Mouse (Mus musculus) neural tube, embryonic 12.5 days (tissue): ENCODE measurements around the gene Gm39566. TPM values are rescaled to one million over a fixed set of nuclear protein-coding genes. Genes with fewer than 3 reads are reported as not detected.

ENCODE experiments used
- ATAC-seq: fragments of 200-750 bp; cut with Nextera tagmentation; 2 replicates; pipeline ENCODE4 v1.8.0; 2017; ENCODE audit warnings: low read depth, mild to moderate bottlenecking, moderate TSS enrichment, moderate library complexity; ENCODE audit not compliant: low FRiP score
- H3K27ac ChIP-seq: fragments of 300-500 bp; sonication (generic); 2 replicates; pipeline ENCODE4 v1.5.1; 2016
- H3K27me3 ChIP-seq: fragments of 300-500 bp; sonication (generic); replicated peaks from 2 replicates; pipeline ENCODE4 v1.6.1; 2016; ENCODE audit warnings: mild to moderate bottlenecking
- H3K36me3 ChIP-seq: fragments of 300-500 bp; sonication (generic); 2 replicates; pipeline ENCODE4 v1.6.1; 2016; ENCODE audit warnings: mild to moderate bottlenecking
- H3K4me1 ChIP-seq: fragments of 300-500 bp; sonication (generic); 2 replicates; pipeline ENCODE4 v1.6.1; 2016
- H3K4me2 ChIP-seq: fragments of 300-500 bp; sonication (generic); replicated peaks from 2 replicates; pipeline ENCODE4 v1.6.1; 2016; ENCODE audit warnings: mild to moderate bottlenecking
- H3K4me3 ChIP-seq: fragments of 300-500 bp; sonication (generic); 2 replicates; pipeline ENCODE4 v1.5.1; 2016
- H3K9ac ChIP-seq: fragments of 300-500 bp; sonication (generic); 2 replicates; pipeline ENCODE4 v1.6.1; 2016; ENCODE audit warnings: mild to moderate bottlenecking
- H3K9me3 ChIP-seq: fragments of 300-500 bp; sonication (generic); 2 replicates; pipeline ENCODE4 v1.6.1; 2016; ENCODE audit warnings: mild to moderate bottlenecking
- WGBS: fragments of 180-500 bp; shearing (Covaris S2); methylation state at CpG from one replicate; pipeline ENCODE4 v1.1.7; 2016; 5-methylcytosine and 5-hydroxymethylcytosine counted together
- polyA plus RNA-seq: library from polyadenylated mRNA; unstranded; fragments of >200 nt; fragmentation: Nextera tagmentation; extraction: Ambion mirVana; gene quantifications from 2 replicates; pipeline ENCODE4 v1.2.1, GENCODE M21; 2016

The Gm39566 gene
- polyA plus RNA-seq, 1 experiment from 2014 or later = not detected

GRCm38 (mm10) chr11:69793429-69793828 lies 21.7 kb downstream of the Gm39566 start:
- peaks cover 13% of the 10 kb centered on the region for H3K4me1 ChIP-seq
- WGBS = 68% methylated on average over 5 of the region's 5 CpGs
- no peaks in the 10 kb centered on the region for H3K36me3 ChIP-seq
- ATAC-seq = no peak
- H3K9ac ChIP-seq = no peak overlapping the region
- H3K4me3 ChIP-seq = no peak overlapping the region
- peaks cover 38% of the 10 kb centered on the region for H3K27me3 ChIP-seq
- no peak overlapping the region for H3K27ac ChIP-seq
- no peaks in the 10 kb centered on the region for H3K9me3 ChIP-seq
- no peak overlapping the region for H3K4me2 ChIP-seq

- H3K36me3 ChIP-seq = no peaks in the 10 kb centered on the region
- peaks cover 8% of the 10 kb centered on the region for H3K4me1 ChIP-seq
- H3K27ac ChIP-seq = no peak overlapping the region
- ATAC-seq = no peak
- H3K27me3 ChIP-seq = peaks cover 21% of the 10 kb centered on the region; the same call in 1 of the 2 replicates
- no peak overlapping the region for H3K4me2 ChIP-seq
- WGBS = 80% methylated on average over 5 of the region's 5 CpGs
- H3K9me3 ChIP-seq = no peaks in the 10 kb centered on the region
- no peak overlapping the region for H3K9ac ChIP-seq
- no peak overlapping the region for H3K4me3 ChIP-seq
Measured at GRCm38 (mm10) chr11:69791420-69791819, 23.7 kb downstream of the Gm39566 start.

GRCm38 (mm10) chr11:69789431-69789830 lies 25.7 kb downstream of the Gm39566 start:
- WGBS = 72% methylated on average over 5 of the region's 5 CpGs
- no peak for ATAC-seq
- Histone ChIP-seq H3K27ac (no peak overlapping the region), H3K9me3 (no peaks in the 10 kb centered on the region), H3K4me1 (no peaks in the 10 kb centered on the region), H3K9ac (no peak overlapping the region), H3K4me2 (no peak overlapping the region), H3K36me3 (no peaks in the 10 kb centered on the region), H3K4me3 (no peak overlapping the region), H3K27me3 (peaks cover 16% of the 10 kb centered on the region; the same call in 1 of the 2 replicates)

- ATAC-seq = no peak
- Histone ChIP-seq H3K27ac (no peak overlapping the region), H3K27me3 (0 out of 2 replicates have a peak, but pooled peaks cover under 1% of the 10 kb centered on the region), H3K9ac (no peak overlapping the region), H3K36me3 (no peaks in the 10 kb centered on the region), H3K9me3 (no peaks in the 10 kb centered on the region), H3K4me3 (no peak overlapping the region), H3K4me2 (no peak overlapping the region), H3K4me1 (no peaks in the 10 kb centered on the region)
- 78% methylated on average over 5 of the region's 5 CpGs for WGBS
Measured at GRCm38 (mm10) chr11:69787306-69787705, 27.8 kb downstream of the Gm39566 start.

- ATAC-seq = no peak
- Histone ChIP-seq H3K27me3 (no peaks in the 10 kb centered on the region), H3K9ac (no peak overlapping the region), H3K4me2 (0 out of 2 replicates have a peak overlapping the region, but pooled peaks have one; percentile 12), H3K4me1 (no peaks in the 10 kb centered on the region), H3K4me3 (no peak overlapping the region), H3K9me3 (no peaks in the 10 kb centered on the region), H3K36me3 (no peaks in the 10 kb centered on the region), H3K27ac (no peak overlapping the region)
- 46% methylated on average over 15 of the region's 15 CpGs for WGBS
Measured at GRCm38 (mm10) chr11:69784793-69785272, 30.3 kb downstream of the Gm39566 start.

GRCm38 (mm10) chr11:69781828-69782227 lies 33.3 kb downstream of the Gm39566 start:
- Histone ChIP-seq H3K9ac (no peak overlapping the region), H3K4me1 (peaks cover 3% of the 10 kb centered on the region), H3K27me3 (peaks cover 16% of the 10 kb centered on the region), H3K4me3 (no peak overlapping the region), H3K9me3 (no peaks in the 10 kb centered on the region), H3K27ac (no peak overlapping the region), H3K4me2 (no peak overlapping the region), H3K36me3 (no peaks in the 10 kb centered on the region; the same call in 1 of the 2 replicates)
- WGBS = 21% methylated on average over 4 of the region's 4 CpGs
- ATAC-seq = no peak

- H3K27me3 ChIP-seq = peaks cover 16% of the 10 kb centered on the region
- 42% methylated on average over 7 of the region's 7 CpGs for WGBS
- H3K4me1 ChIP-seq = peaks cover 6% of the 10 kb centered on the region
- peaks cover 9% of the 10 kb centered on the region for H3K36me3 ChIP-seq
- no peaks in the 10 kb centered on the region for H3K9me3 ChIP-seq
- no peak overlapping the region for H3K4me3 ChIP-seq
- no peak overlapping the region for H3K9ac ChIP-seq
- H3K4me2 ChIP-seq = no peak overlapping the region
- ATAC-seq = no peak
- H3K27ac ChIP-seq = no peak overlapping the region
Measured at GRCm38 (mm10) chr11:69778985-69779384, 36.1 kb downstream of the Gm39566 start.

- 68% methylated on average over 23 of the region's 23 CpGs for WGBS
- peaks cover 16% of the 10 kb centered on the region for H3K27me3 ChIP-seq
- H3K9me3 ChIP-seq = no peaks in the 10 kb centered on the region
- H3K4me2 ChIP-seq = no peak overlapping the region
- no peak for ATAC-seq
- peaks cover 9% of the 10 kb centered on the region for H3K36me3 ChIP-seq
- no peak overlapping the region for H3K9ac ChIP-seq
- peaks cover 6% of the 10 kb centered on the region for H3K4me1 ChIP-seq
- no peak overlapping the region for H3K27ac ChIP-seq
- no peak overlapping the region for H3K4me3 ChIP-seq
Measured at GRCm38 (mm10) chr11:69778258-69778982, 36.7 kb downstream of the Gm39566 start.

- no peak overlapping the region for H3K27ac ChIP-seq
- H3K9ac ChIP-seq = no peak overlapping the region
- peaks cover 9% of the 10 kb centered on the region for H3K36me3 ChIP-seq
- 63% methylated on average over 26 of the region's 26 CpGs for WGBS
- no peak for ATAC-seq
- H3K4me3 ChIP-seq = no peak overlapping the region
- H3K4me2 ChIP-seq = peak overlapping the region; percentile 22; the same call in 1 of the 2 replicates
- peaks cover 16% of the 10 kb centered on the region for H3K27me3 ChIP-seq
- no peaks in the 10 kb centered on the region for H3K9me3 ChIP-seq
- H3K4me1 ChIP-seq = peaks cover 6% of the 10 kb centered on the region
Measured at GRCm38 (mm10) chr11:69777504-69778257, 37.4 kb downstream of the Gm39566 start.

- peaks cover 6% of the 10 kb centered on the region for H3K4me1 ChIP-seq
- no peaks in the 10 kb centered on the region for H3K9me3 ChIP-seq
- H3K27ac ChIP-seq = no peak overlapping the region
- ATAC-seq = no peak
- H3K9ac ChIP-seq = no peak overlapping the region
- peaks cover 9% of the 10 kb centered on the region for H3K36me3 ChIP-seq
- H3K27me3 ChIP-seq = peaks cover 16% of the 10 kb centered on the region
- WGBS = 85% methylated on average over 20 of the region's 20 CpGs
- H3K4me3 ChIP-seq = no peak overlapping the region
- H3K4me2 ChIP-seq = no peak overlapping the region
Measured at GRCm38 (mm10) chr11:69776488-69776887, 38.6 kb downstream of the Gm39566 start.

GRCm38 (mm10) chr11:69775716-69776115 lies 39.4 kb downstream of the Gm39566 start:
- H3K36me3 ChIP-seq = peaks cover 9% of the 10 kb centered on the region
- H3K27me3 ChIP-seq = peaks cover 16% of the 10 kb centered on the region
- no peak for ATAC-seq
- no peaks in the 10 kb centered on the region for H3K9me3 ChIP-seq
- H3K4me2 ChIP-seq = no peak overlapping the region
- 66% methylated on average over 10 of the region's 10 CpGs for WGBS
- H3K9ac ChIP-seq = no peak overlapping the region
- H3K4me1 ChIP-seq = peaks cover 6% of the 10 kb centered on the region
- H3K4me3 ChIP-seq = no peak overlapping the region
- H3K27ac ChIP-seq = no peak overlapping the region

- 62% methylated on average over 5 of the region's 5 CpGs for WGBS
- H3K4me2 ChIP-seq = no peak overlapping the region
- no peak overlapping the region for H3K4me3 ChIP-seq
- ATAC-seq = no peak
- peaks cover 9% of the 10 kb centered on the region for H3K36me3 ChIP-seq
- no peak overlapping the region for H3K9ac ChIP-seq
- no peak overlapping the region for H3K27ac ChIP-seq
- peaks cover 16% of the 10 kb centered on the region for H3K27me3 ChIP-seq
- peaks cover 6% of the 10 kb centered on the region for H3K4me1 ChIP-seq
- no peaks in the 10 kb centered on the region for H3K9me3 ChIP-seq
Measured at GRCm38 (mm10) chr11:69774961-69775360, 40.1 kb downstream of the Gm39566 start.
